Mouse (Mus musculus) urinary bladder, postnatal 10 days (tissue): ENCODE measurements around the gene Gm5475.

Source experiments
- DNase-seq: peaks from one replicate; pipeline ENCODE4 v3.0.0; 2022; ENCODE audit warnings: low spot score

The Gm5475 gene

GRCm38 (mm10) chr15:100414011-100414410 is 7.9 kb upstream of the Gm5475 start:
- no peak for DNase-seq

- no peak for DNase-seq
These were observed 7.0 kb upstream of the Gm5475 start for GRCm38 (mm10) chr15:100414942-100415341.

GRCm38 (mm10) chr15:100415684-100416083 is 6.3 kb upstream of the Gm5475 start:
- no peak for DNase-seq

- no peak for DNase-seq
These were observed 4.0 kb upstream of the Gm5475 start for GRCm38 (mm10) chr15:100417854-100418450.

GRCm38 (mm10) chr15:100419311-100419710 is 2.6 kb upstream of the Gm5475 start:
- DNase-seq, result no peak

GRCm38 (mm10) chr15:100419901-100420745 is 1.8 kb upstream of the Gm5475 start:
- no peak for DNase-seq

- DNase-seq, result no peak
These were observed 739 bp upstream of the Gm5475 start for GRCm38 (mm10) chr15:100421059-100421757.

GRCm38 (mm10) chr15:100422476-100422875 is 529 bp downstream of the Gm5475 start:
- DNase-seq, result no peak

GRCm38 (mm10) chr15:100422899-100423860 is 1.2 kb downstream of the Gm5475 start:
- DNase-seq, result peak; percentile 85

GRCm38 (mm10) chr15:100423916-100424315 is 2.0 kb downstream of the Gm5475 start:
- DNase-seq, result no peak

- no peak for DNase-seq
These were observed 2.6 kb downstream of the Gm5475 start, which contains the start of gene Slc11a2 for GRCm38 (mm10) chr15:100424396-100425122. Gene Slc11a2 (minus strand): TSS chr15:100425072.

GRCm38 (mm10) chr15:100428296-100428905 is 6.5 kb downstream of the Gm5475 start:
- DNase-seq, result no peak

- DNase-seq, result no peak
These were observed 8.1 kb downstream of the Gm5475 start for GRCm38 (mm10) chr15:100429959-100430565.

- no peak for DNase-seq
These were observed 11.3 kb downstream of the Gm5475 start for GRCm38 (mm10) chr15:100433234-100433633.

- no peak for DNase-seq
These were observed 14.2 kb downstream of the Gm5475 start for GRCm38 (mm10) chr15:100436112-100436511.

- DNase-seq, result no peak
These were observed 14.6 kb downstream of the Gm5475 start for GRCm38 (mm10) chr15:100436518-100436917.

GRCm38 (mm10) chr15:100443126-100443922 is 21.4 kb downstream of the Gm5475 start:
- DNase-seq, result peak; percentile 36

- DNase-seq, result no peak
These were observed 24.9 kb downstream of the Gm5475 start for GRCm38 (mm10) chr15:100446887-100447286.

- no peak for DNase-seq
These were observed 26.6 kb downstream of the Gm5475 start for GRCm38 (mm10) chr15:100448572-100448971.
